Mouse (Mus musculus) forebrain, embryonic 10.5 days (tissue): ENCODE data around the gene Ppig. TPM values are rescaled to one million over a fixed set of nuclear protein-coding genes. Genes with fewer than 3 reads are reported as not detected.
A peak's percentile ranks its signal among the peaks of the same experiment; 100 is the strongest.
"Not testable (repeated sequence)": the region's sequence is repeated elsewhere in the genome, so short reads cannot be mapped to it uniquely, and the experiment has no call there.

ENCODE experiments used
- DNase-seq: peaks from one replicate; pipeline ENCODE4 v3.0.0-alpha.2; 2017; ENCODE audit warnings: low spot score; ENCODE audit errors: extremely low spot score
- H3K27ac ChIP-seq: fragments of 300-500 bp; sonication (generic); 2 replicates; pipeline ENCODE4 v1.5.1; 2016; ENCODE audit warnings: mild to moderate bottlenecking
- H3K27me3 ChIP-seq: fragments of 300-500 bp; sonication (generic); 2 replicates; pipeline ENCODE4 v1.6.1; 2016; ENCODE audit warnings: mild to moderate bottlenecking; ENCODE audit not compliant: poor library complexity, severe bottlenecking
- H3K36me3 ChIP-seq: fragments of 300-500 bp; sonication (generic); replicated peaks from 2 replicates; pipeline ENCODE4 v1.6.1; 2016; ENCODE audit warnings: mild to moderate bottlenecking, moderate library complexity
- H3K4me1 ChIP-seq: fragments of 300-500 bp; sonication (generic); 2 replicates; pipeline ENCODE4 v1.6.1; 2016
- H3K4me3 ChIP-seq: fragments of 300-500 bp; sonication (generic); 2 replicates; pipeline ENCODE4 v1.5.1; 2016; ENCODE audit warnings: mild to moderate bottlenecking, moderate library complexity
- H3K9me3 ChIP-seq: fragments of 300-500 bp; sonication (generic); 2 replicates; pipeline ENCODE4 v1.6.1; 2016; ENCODE audit warnings: mild to moderate bottlenecking, moderate library complexity
- WGBS: fragments of 180-500 bp; shearing (Covaris S2); methylation state at CpG from one replicate; pipeline ENCODE4 v1.1.7; 2016; 5-methylcytosine and 5-hydroxymethylcytosine counted together
- polyA plus RNA-seq: library from polyadenylated mRNA; unstranded; fragments of >200 nt; fragmentation: Nextera tagmentation; extraction: Ambion mirVana; gene quantifications from 2 replicates; pipeline ENCODE4 v1.2.1, GENCODE M21; 2016

Gene Ppig
- 155 and 168 TPM in 2 replicates for polyA plus RNA-seq

- peaks cover 16% of the 10 kb centered on the region for H3K4me1 ChIP-seq
- peak within 1 kb of the TSS; percentile 98 for H3K4me3 ChIP-seq
- 5% methylated on average over 12 of the region's 12 CpGs for WGBS
- peaks cover 5% of the 10 kb centered on the region; the same call in 1 of the 2 replicates for H3K27me3 ChIP-seq
- peak within 1 kb of the TSS; percentile 97 for H3K27ac ChIP-seq
- no peaks in the 10 kb centered on the region for H3K9me3 ChIP-seq
- DNase-seq, result no peak
- H3K36me3 ChIP-seq, result peaks cover 8% of the 10 kb centered on the region; the same call in 1 of the 2 replicates
Measured at GRCm38 (mm10) chr2:69722273-69722649, at the start of gene Ppig. Gene Ppig (plus strand): TSS chr2:69722545.

- peaks cover 4% of the 10 kb centered on the region for H3K36me3 ChIP-seq
- no peaks in the 10 kb centered on the region for H3K9me3 ChIP-seq
- 84% methylated on average over 5 of the region's 5 CpGs for WGBS
- no peak for DNase-seq
- H3K27me3 ChIP-seq, result no peaks in the 10 kb centered on the region
- H3K4me3 ChIP-seq, result no peak overlapping the region
- H3K4me1 ChIP-seq, result peaks cover 13% of the 10 kb centered on the region
- no peak overlapping the region for H3K27ac ChIP-seq
Measured at GRCm38 (mm10) chr2:69673723-69674122, 48.6 kb upstream of the Ppig start.

- Histone ChIP-seq H3K36me3 (peaks cover 6% of the 10 kb centered on the region), H3K27me3 (no peaks in the 10 kb centered on the region), H3K27ac (no peak overlapping the region), H3K4me3 (no peak overlapping the region), H3K9me3 (no peaks in the 10 kb centered on the region), H3K4me1 (peaks cover 13% of the 10 kb centered on the region)
- 89% methylated on average over 9 of the region's 9 CpGs for WGBS
- DNase-seq, result no peak
Measured at GRCm38 (mm10) chr2:69675266-69675665, 47.1 kb upstream of the Ppig start.

- Histone ChIP-seq H3K9me3 (no peaks in the 10 kb centered on the region), H3K27me3 (no peaks in the 10 kb centered on the region), H3K27ac (no peak overlapping the region), H3K36me3 (peaks cover 2% of the 10 kb centered on the region; the same call in 1 of the 2 replicates), H3K4me3 (no peak overlapping the region), H3K4me1 (peaks cover 13% of the 10 kb centered on the region)
- DNase-seq, result no peak
- 57% methylated on average over 2 of the region's 2 CpGs for WGBS
Measured at GRCm38 (mm10) chr2:69676713-69677112, 45.6 kb upstream of the Ppig start.

DNA sequence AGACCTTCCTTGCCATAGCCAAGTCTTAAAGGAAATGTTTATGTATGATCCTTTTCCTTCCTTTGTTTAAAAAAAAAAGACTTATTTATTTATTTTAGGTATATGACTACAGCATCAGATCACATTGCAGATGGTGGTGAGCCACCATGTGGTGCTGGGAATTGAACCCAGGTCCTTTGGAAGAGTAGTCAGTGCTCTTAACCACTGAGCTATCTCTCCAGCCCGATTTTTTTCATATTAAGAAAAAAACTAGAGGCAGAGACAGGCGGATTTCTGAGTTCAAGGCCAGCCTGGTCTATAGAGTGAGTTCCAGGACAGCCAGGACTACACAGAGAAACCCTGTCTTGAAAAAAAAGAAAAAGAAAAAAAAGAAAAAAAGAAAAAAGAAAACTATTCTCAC, 45.1 kb upstream of the Ppig start:
- H3K27ac ChIP-seq, H3K4me3 ChIP-seq, H3K36me3 ChIP-seq, H3K9me3 ChIP-seq, H3K27me3 ChIP-seq, DNase-seq: not testable (repeated sequence)
- WGBS, result 77% methylated on average over 2 of the region's 2 CpGs
- H3K4me1 ChIP-seq, result peaks cover 14% of the 10 kb centered on the region

DNA sequence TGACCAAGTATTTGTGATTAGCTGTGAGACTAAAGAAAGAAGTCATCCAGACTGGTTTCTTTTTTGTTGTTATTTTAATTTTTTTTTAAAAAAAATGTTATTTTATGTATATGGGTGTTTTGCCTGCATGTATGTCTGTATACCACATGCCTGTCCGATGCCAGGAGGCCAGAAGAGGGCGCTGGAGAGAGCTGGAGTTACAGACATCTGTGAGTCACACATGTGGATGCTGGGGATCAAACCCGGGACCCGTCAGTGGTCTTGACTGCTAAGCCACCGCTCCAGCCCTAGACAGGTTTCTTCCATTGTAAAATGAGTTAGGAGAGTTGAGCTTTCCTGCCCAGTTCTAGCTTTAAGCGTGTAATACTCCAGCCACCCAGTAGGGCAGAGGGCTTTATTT, 42.4 kb upstream of the Ppig start:
- H3K4me3 ChIP-seq, result no peak overlapping the region
- no peaks in the 10 kb centered on the region for H3K9me3 ChIP-seq
- 62% methylated on average over 6 of the region's 6 CpGs for WGBS
- peaks cover 16% of the 10 kb centered on the region for H3K4me1 ChIP-seq
- DNase-seq, result no peak
- H3K27me3 ChIP-seq, result 0 out of 2 replicates have a peak, but pooled peaks cover under 1% of the 10 kb centered on the region
- H3K36me3 ChIP-seq, result peaks cover 8% of the 10 kb centered on the region; the same call in 1 of the 2 replicates
- H3K27ac ChIP-seq, result no peak overlapping the region

- 94% methylated on average over 4 of the region's 4 CpGs for WGBS
- Histone ChIP-seq H3K27ac (no peak overlapping the region), H3K36me3 (peaks cover 24% of the 10 kb centered on the region), H3K4me3 (no peak overlapping the region), H3K9me3 (no peaks in the 10 kb centered on the region), H3K27me3 (0 out of 2 replicates have a peak, but pooled peaks cover 7% of the 10 kb centered on the region), H3K4me1 (peaks cover 16% of the 10 kb centered on the region)
- no peak for DNase-seq
Measured at GRCm38 (mm10) chr2:69681931-69682330, 40.4 kb upstream of the Ppig start.

DNA sequence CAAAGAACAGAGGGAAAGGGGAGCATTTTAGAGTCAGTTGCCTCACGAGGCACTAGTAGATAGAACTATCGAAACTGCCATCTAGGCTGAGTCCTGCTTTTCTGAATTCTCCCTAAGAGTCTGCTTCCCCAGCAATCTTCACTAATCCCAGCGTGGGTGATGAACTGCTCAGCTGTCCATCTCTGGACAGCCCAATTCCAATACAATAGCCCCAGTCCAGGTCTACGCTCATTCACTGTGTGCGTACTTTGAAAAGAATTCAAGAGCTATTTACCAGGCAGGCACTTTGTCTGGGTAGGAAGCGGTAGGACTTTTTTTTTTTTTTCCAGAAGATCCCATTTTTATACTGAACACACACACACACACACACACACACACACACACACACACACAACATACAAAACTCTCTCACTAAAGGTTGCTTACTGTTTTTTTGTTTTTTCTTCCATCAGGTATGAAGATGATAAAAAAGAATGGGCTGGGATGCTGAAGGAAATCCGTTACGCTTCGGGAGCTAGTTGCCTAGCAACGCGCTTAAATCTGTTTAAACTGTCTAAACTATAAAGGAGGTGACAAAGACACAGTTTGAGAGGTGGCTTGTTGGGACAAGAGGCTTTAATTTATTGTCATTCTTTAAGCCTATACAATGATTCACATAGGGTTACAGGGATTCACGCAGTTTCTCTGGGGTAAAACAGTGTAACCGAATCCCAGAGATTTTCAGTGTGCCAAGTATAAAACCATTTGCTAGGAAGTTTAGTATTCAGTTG, 39.1 kb upstream of the Ppig start:
- DNase-seq, result no peak
- Histone ChIP-seq H3K9me3 (no peaks in the 10 kb centered on the region), H3K36me3 (peaks cover 37% of the 10 kb centered on the region), H3K27me3 (0 out of 2 replicates have a peak, but pooled peaks cover 7% of the 10 kb centered on the region), H3K4me1 (peaks cover 16% of the 10 kb centered on the region), H3K4me3 (no peak overlapping the region), H3K27ac (peak overlapping the region; percentile 54)
- 37% methylated on average over 13 of the region's 13 CpGs for WGBS

GRCm38 (mm10) chr2:69684488-69684887, 37.9 kb upstream of the Ppig start:
- Histone ChIP-seq H3K27me3 (0 out of 2 replicates have a peak, but pooled peaks cover 7% of the 10 kb centered on the region), H3K4me3 (no peak overlapping the region), H3K36me3 (peaks cover 46% of the 10 kb centered on the region), H3K9me3 (no peaks in the 10 kb centered on the region), H3K27ac (no peak overlapping the region), H3K4me1 (peaks cover 16% of the 10 kb centered on the region)
- 92% methylated on average over 3 of the region's 3 CpGs for WGBS
- DNase-seq, result no peak

- Histone ChIP-seq H3K4me3 (no peak overlapping the region), H3K36me3 (peaks cover 85% of the 10 kb centered on the region), H3K9me3 (no peaks in the 10 kb centered on the region; the same call in 1 of the 2 replicates), H3K27ac (no peak overlapping the region), H3K27me3 (0 out of 2 replicates have a peak, but pooled peaks cover 4% of the 10 kb centered on the region), H3K4me1 (no peaks in the 10 kb centered on the region)
- no peak for DNase-seq
- WGBS, result 95% methylated on average over 3 of the region's 3 CpGs
Measured at GRCm38 (mm10) chr2:69690214-69690613, 32.1 kb upstream of the Ppig start.

DNA sequence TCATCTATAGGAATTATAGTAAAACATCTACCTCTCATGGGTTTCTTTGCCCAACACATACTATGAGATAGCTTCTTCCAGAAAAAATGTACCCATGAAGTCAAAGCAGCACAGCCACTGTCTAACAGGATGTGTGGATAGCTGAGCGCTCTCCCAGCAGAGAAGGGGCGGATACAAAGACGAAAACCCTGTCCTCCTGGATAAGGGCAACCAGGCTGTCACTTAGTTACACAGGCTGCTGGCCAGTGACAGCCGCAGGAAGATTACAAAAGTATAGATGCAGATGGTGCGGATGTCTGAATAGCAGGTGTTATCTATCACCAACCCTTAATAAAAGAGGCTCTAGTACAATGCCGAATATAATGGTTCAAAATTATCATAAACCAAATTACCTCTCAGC, 31.5 kb upstream of the Ppig start:
- no peaks in the 10 kb centered on the region for H3K27me3 ChIP-seq
- no peaks in the 10 kb centered on the region for H3K4me1 ChIP-seq
- no peak overlapping the region for H3K27ac ChIP-seq
- no peak overlapping the region for H3K4me3 ChIP-seq
- 94% methylated on average over 6 of the region's 6 CpGs for WGBS
- H3K9me3 ChIP-seq, result no peaks in the 10 kb centered on the region; the same call in 1 of the 2 replicates
- DNase-seq, result no peak
- peaks cover 84% of the 10 kb centered on the region for H3K36me3 ChIP-seq

DNA sequence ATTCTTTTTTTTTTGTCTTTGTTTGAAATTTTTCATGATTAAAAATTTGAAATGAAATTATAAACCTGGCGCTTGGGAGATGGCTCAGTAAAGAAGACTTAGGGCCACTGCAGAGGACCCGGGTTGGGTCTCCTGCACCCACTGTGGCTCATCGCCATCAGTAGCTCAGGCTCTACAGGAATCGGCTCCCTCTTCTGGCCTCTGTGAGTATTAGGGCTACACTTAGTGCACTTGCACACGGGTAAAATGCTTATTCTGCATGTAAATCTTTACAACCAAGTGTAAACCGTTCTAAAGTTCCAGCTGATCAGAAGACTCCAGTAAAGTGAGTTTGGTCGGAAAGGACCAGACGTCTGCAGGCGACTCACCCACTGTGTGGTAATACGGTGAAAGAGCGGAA, 28.8 kb upstream of the Ppig start:
- Histone ChIP-seq H3K4me1 (no peaks in the 10 kb centered on the region), H3K4me3 (no peak overlapping the region), H3K27me3 (no peaks in the 10 kb centered on the region), H3K9me3 (no peaks in the 10 kb centered on the region; the same call in 1 of the 2 replicates), H3K27ac (no peak overlapping the region), H3K36me3 (peaks cover 71% of the 10 kb centered on the region)
- 95% methylated on average over 11 of the region's 11 CpGs for WGBS
- DNase-seq, result no peak

- Histone ChIP-seq H3K36me3 (peaks cover 67% of the 10 kb centered on the region), H3K27me3 (no peaks in the 10 kb centered on the region), H3K27ac (no peak overlapping the region), H3K9me3 (no peaks in the 10 kb centered on the region), H3K4me1 (no peaks in the 10 kb centered on the region), H3K4me3 (no peak overlapping the region)
- no peak for DNase-seq
- 94% methylated on average over 8 of the region's 8 CpGs for WGBS
Measured at GRCm38 (mm10) chr2:69700446-69700845, 21.9 kb upstream of the Ppig start.
